Mouse (Mus musculus) small intestine, adult 2 months (tissue): ENCODE data around the gene Abhd11.

Experiments used
- CTCF ChIP-seq: fragments of 200-500 bp; IDR thresholded peaks from 2 replicates; pipeline ENCODE4 v1.5.1; 2012; ENCODE audit warnings: low read depth, mild to moderate bottlenecking, control low read depth, inconsistent platforms, low read length, moderate library complexity, mixed read lengths; ENCODE audit not compliant: insufficient replicate concordance, insufficient read length; ENCODE audit errors: extremely low read depth
- POLR2A ChIP-seq: fragments of 200-500 bp; IDR thresholded peaks from 2 replicates; pipeline ENCODE4 v1.6.1; 2012; ENCODE audit warnings: low read depth, mild to moderate bottlenecking, control low read depth, inconsistent platforms, low read length, moderate library complexity

DNA sequence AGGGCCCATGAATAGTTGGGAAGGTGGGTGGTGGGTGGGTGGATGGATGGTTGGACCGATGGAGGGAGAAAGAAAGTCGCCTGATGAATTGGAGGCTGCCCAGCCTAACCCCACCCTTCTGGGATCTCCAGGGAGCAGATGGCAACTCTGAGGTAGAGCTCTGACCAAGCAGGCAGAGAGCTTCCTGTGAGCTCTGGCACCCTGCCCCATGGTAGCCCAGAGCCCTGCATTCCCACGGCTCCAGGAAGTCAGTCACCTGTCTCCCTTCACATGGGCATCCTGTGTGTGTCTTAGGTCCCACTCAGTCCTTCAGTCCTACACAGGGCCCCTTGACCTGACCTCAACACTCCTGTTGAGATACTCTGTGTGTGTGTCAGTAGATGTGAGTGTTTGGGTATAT lies 29.0 kb downstream of the Abhd11 start:
- TF ChIP-seq CTCF = no peak
- no peak for TF ChIP-seq POLR2A
